Mouse (Mus musculus) embryonic fibroblast, embryonic 13.5 days (primary cell): ENCODE measurements at regions not wholly inside any gene's neighbourhood (a gene's known extent, or its start where the extent isn't known, plus 50 kb on each side); places are given as distances from the start of the nearest gene placed in this dataset.

Experiments
- CTCF ChIP-seq: IDR thresholded peaks from 2 replicates; pipeline ENCODE4 v1.5.1; 2011; ENCODE audit warnings: mild to moderate bottlenecking, control low read depth, low read length, moderate library complexity, borderline replicate concordance; ENCODE audit not compliant: insufficient read depth
- POLR2A ChIP-seq: IDR thresholded peaks from 2 replicates; pipeline ENCODE4 v1.6.1; 2011; ENCODE audit warnings: low read depth, mild to moderate bottlenecking, control low read depth, low read length, moderate library complexity

DNA sequence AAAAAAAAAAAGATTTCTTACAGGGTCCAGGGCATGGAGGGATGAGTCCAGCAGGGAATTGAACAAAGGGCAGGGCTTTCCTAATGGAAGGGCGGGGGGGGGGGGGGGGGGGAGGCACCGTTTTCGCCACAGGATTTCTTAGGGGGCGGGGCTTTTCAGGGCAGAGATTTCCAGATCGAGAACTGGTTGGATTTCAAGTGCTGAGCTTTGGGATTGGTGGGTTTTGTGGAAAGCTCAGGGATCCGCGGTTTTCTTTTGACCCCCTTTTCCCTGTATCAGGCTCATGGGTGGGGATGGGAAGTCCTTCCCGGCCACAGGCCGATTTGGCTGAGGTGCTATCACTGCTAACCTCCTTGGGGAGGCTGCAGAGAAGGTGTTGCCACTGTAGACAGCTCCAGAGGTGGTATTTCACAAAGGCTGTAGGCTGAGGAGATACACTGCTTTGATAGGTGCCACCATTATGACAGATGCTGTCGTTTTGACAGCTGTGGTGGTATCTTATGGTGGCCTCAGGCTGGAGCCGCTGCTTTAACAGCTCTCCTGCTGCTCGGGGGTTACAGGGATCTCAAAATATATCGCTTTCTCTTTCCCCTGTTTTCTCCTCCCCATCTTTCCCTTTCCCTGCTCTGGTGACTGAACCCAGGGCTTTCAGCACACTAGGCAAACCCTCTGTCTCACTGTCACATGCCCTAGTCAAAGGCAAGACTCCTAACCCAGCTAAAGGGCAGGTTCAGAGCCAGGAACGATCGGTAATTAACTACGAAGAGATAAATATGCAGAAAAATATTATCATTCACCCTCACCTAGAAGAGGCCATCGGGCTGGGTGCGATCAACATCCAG is 97.8 kb upstream of the Sertad2 start:
- no peak for TF ChIP-seq CTCF
- TF ChIP-seq POLR2A, result no peak
